Mouse (Mus musculus): ENCODE data around the gene Tex2.

- TF ChIP-seq CTCF (IDR thresholded peaks at IDR 0.05; ENCODE audit: insufficient read depth, low read depth, low read length) (0 out of 2 replicates have a peak, but pooled peaks have one; percentile 26), POLR2A (IDR thresholded peaks at IDR 0.05; ENCODE audit: insufficient read depth, low read depth, low read length) (no peak)
These were observed 121.8 kb downstream of the Tex2 start for GRCm38 (mm10) chr11:106491393-106491792.

All from olfactory bulb, adult 2 months (tissue).